Mouse (Mus musculus): Measurements from ENCODE around the gene Prkca.

DNA sequence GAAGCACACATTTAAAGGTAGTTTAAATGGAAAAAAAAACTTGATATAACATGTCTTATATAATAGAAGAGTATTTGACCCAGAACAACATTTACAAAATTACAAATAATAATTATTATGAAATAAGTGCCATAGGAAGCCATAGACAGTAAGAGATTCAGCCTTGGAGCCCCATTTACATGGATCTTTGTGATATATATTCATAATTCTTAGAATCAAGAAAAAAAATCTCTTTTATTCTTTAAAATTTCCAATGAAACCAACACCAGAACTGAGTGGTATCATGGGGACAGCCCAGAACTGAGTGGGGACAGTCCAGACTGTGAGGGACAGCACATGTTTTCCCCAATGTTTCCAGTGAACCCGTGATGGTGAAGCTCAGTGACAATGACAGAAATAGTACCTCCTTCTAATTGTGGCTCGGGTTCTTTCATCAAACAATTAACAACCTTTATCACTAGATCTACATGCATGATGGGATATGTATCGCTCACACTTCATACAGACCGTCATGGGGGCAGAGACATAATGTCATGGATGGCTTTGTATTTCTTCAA is 144.2 kb downstream of the Prkca start:
- TF ChIP-seq POLR2A (IDR thresholded peaks at IDR 0.05; ENCODE audit: low read depth, low read length) (no peak), CTCF (conservative IDR thresholded peaks at IDR 0.05; ENCODE audit: insufficient read depth, insufficient read length, low read depth, low read length) (no peak)
